Mouse (Mus musculus): ENCODE data around the gene Cacna1s. TPM values are rescaled to one million over a fixed set of nuclear protein-coding genes. Genes with fewer than 3 reads are reported as not detected.

The Cacna1s gene
- total RNA-seq, 1 experiment = 15.8 TPM

DNA sequence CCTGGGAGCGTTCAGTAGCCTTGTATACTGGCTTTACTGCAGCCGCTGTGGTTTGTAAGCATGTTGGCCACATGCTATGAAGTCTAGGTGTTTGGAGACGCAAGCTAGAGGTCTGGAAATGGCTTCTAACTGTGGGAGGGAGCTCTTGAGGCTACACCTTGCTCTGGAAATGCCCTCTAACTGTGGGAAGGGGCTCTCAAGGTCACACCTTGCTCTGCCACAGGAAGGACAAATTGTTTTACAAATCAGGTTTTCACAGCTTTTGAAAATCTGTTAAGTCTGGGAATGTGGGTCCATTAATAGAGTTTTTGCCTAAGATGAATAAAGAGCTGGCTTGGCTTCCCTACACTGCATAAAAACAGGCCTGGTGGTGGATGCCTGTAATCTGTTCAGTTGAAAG lies 41.2 kb downstream of the Cacna1s start:
- peaks cover 2 to 6% of the 10 kb centered on the region in 2 experiments; a peak in 2 of 4 replicates for H3K4me1 ChIP-seq (ENCODE audit: control insufficient read depth in 2 of 2, insufficient read depth in 2 of 2, low read length in 2 of 2, poor library complexity in 1 of 2)

DNA sequence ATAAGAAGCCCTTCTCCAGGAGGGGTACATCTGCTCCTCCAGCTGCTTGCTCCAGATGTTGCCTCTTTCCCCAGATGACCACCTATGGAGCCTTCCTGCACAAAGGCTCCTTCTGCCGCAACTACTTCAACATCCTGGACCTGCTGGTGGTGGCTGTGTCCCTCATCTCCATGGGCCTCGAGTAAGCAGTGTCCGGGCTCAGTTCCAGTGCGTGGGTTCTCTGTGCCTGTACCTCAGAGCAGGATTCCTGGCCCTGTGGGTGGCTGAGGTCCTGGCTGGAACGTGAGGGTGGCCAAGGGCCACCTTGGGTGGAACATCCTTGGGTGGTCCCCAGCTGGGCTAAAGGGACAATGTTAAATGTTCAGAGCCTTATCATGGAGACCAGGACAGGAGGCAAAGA lies 42.3 kb downstream of the Cacna1s start:
- DNase-seq (ENCODE audit: low read depth, low spot score) = no peak
- Histone ChIP-seq H3K4me1 (ENCODE audit: control insufficient read depth in 2 of 2, insufficient read depth in 2 of 2, low read length in 2 of 2, poor library complexity in 1 of 2) (peaks cover 2 to 6% of the 10 kb centered on the region in 2 experiments; a peak in 2 of 4 replicates), H3K9me3 (ENCODE audit: control insufficient read depth, insufficient read depth, low read depth, low read length) (no peaks in the 10 kb centered on the region), H3K4me3 (ENCODE audit: insufficient read depth in 1 of 2, low read depth in 1 of 2, low read length in 2 of 2, poor library complexity in 1 of 2, severe bottlenecking in 1 of 2) (no peak overlapping the region), H3K36me3 (ENCODE audit: control insufficient read depth, insufficient read depth, low read length, poor library complexity, severe bottlenecking) (no peaks in the 10 kb centered on the region), H3K27ac (ENCODE audit: insufficient read depth, low read depth, low read length, poor library complexity, severe bottlenecking) (no peak overlapping the region), H3K9ac (ENCODE audit: insufficient read depth, low read depth, low read length, poor library complexity, severe bottlenecking) (no peak overlapping the region)
- no peak for TF ChIP-seq HCFC1 (IDR thresholded peaks at IDR 0.05; ENCODE audit: borderline replicate concordance, insufficient read depth, low read length)
- TF ChIP-seq CHD2 (IDR thresholded peaks at IDR 0.05; ENCODE audit: low read depth, low read length) = no peak
- TF ChIP-seq ZC3H11A (IDR thresholded peaks at IDR 0.05; ENCODE audit: borderline replicate concordance, low read depth, low read length) = no peak
- no peak for TF ChIP-seq MAFK (IDR thresholded peaks at IDR 0.05; ENCODE audit: insufficient read depth, low read depth, low read length)
- no peak for TF ChIP-seq ZNF384 (IDR thresholded peaks at IDR 0.05; ENCODE audit: low read depth, low read length)
- in situ Hi-C loops (cut with MboI; ENCODE audit: low sequenced_read_pairs in 2 of 2, unreplicated experiment in 2 of 2) = no loop called here

More for the DNA sequence above, 41.2 kb downstream of the Cacna1s start:
- Histone ChIP-seq H3K9ac (ENCODE audit: insufficient read depth, low read depth, low read length, poor library complexity, severe bottlenecking) (no peak overlapping the region), H3K9me3 (ENCODE audit: control insufficient read depth, insufficient read depth, low read depth, low read length) (no peaks in the 10 kb centered on the region), H3K36me3 (ENCODE audit: control insufficient read depth, insufficient read depth, low read length, poor library complexity, severe bottlenecking) (no peaks in the 10 kb centered on the region), H3K27ac (ENCODE audit: insufficient read depth, low read depth, low read length, poor library complexity, severe bottlenecking) (no peak overlapping the region), H3K4me3 (ENCODE audit: insufficient read depth in 1 of 2, low read depth in 1 of 2, low read length in 2 of 2, poor library complexity in 1 of 2, severe bottlenecking in 1 of 2) (no peak overlapping the region)
- in situ Hi-C loops (cut with MboI; ENCODE audit: low sequenced_read_pairs in 2 of 2, unreplicated experiment in 2 of 2) = no loop called here
- no peak for DNase-seq (ENCODE audit: low read depth, low spot score)
- TF ChIP-seq ZC3H11A (IDR thresholded peaks at IDR 0.05; ENCODE audit: borderline replicate concordance, low read depth, low read length) (no peak), MAFK (IDR thresholded peaks at IDR 0.05; ENCODE audit: insufficient read depth, low read depth, low read length) (no peak), HCFC1 (IDR thresholded peaks at IDR 0.05; ENCODE audit: borderline replicate concordance, insufficient read depth, low read length) (no peak), CHD2 (IDR thresholded peaks at IDR 0.05; ENCODE audit: low read depth, low read length) (no peak), ZNF384 (IDR thresholded peaks at IDR 0.05; ENCODE audit: low read depth, low read length) (no peak)

DNA sequence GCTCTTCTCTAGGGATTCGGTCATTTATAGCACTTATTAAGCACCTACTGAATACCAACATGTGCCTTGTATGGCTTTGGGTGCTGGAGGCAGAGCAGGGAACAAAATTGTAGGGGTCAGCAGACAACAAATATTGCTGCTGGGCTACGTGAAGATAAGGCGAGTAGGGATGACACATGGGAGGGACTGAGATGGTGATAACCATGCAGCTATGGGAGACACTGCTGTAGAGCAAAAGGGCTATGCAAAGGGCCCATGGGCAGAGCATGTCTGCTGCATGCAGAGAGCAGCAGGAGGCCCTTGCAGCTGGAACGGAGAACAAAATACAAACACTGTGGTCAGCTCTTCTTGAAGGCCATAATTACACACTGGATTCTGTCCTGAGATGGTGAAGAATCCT lies 49.5 kb downstream of the Cacna1s start:
- Histone ChIP-seq H3K9ac (ENCODE audit: insufficient read depth, low read depth, low read length, poor library complexity, severe bottlenecking) (no peak overlapping the region), H3K9me3 (ENCODE audit: control insufficient read depth, insufficient read depth, low read depth, low read length) (no peaks in the 10 kb centered on the region), H3K27ac (ENCODE audit: insufficient read depth, low read depth, low read length, poor library complexity, severe bottlenecking) (no peak overlapping the region), H3K4me1 (ENCODE audit: control insufficient read depth in 2 of 2, insufficient read depth in 2 of 2, low read length in 2 of 2, poor library complexity in 1 of 2) (peaks cover 0 to 6% of the 10 kb centered on the region in 2 experiments; a peak in 1 of 4 replicates), H3K36me3 (ENCODE audit: control insufficient read depth, insufficient read depth, low read length, poor library complexity, severe bottlenecking) (no peaks in the 10 kb centered on the region), H3K4me3 (ENCODE audit: insufficient read depth in 1 of 2, low read depth in 1 of 2, low read length in 2 of 2, poor library complexity in 1 of 2, severe bottlenecking in 1 of 2) (no peak overlapping the region)
- no peak for DNase-seq (ENCODE audit: low read depth, low spot score)
- in situ Hi-C loops (cut with MboI; ENCODE audit: low sequenced_read_pairs in 2 of 2, unreplicated experiment in 2 of 2) = no loop called here
- TF ChIP-seq HCFC1 (IDR thresholded peaks at IDR 0.05; ENCODE audit: borderline replicate concordance, insufficient read depth, low read length) = no peak
- no peak for TF ChIP-seq ZNF384 (IDR thresholded peaks at IDR 0.05; ENCODE audit: low read depth, low read length)
- TF ChIP-seq MAFK (IDR thresholded peaks at IDR 0.05; ENCODE audit: insufficient read depth, low read depth, low read length) = no peak
- TF ChIP-seq CHD2 (IDR thresholded peaks at IDR 0.05; ENCODE audit: low read depth, low read length) = no peak
- no peak for TF ChIP-seq ZC3H11A (IDR thresholded peaks at IDR 0.05; ENCODE audit: borderline replicate concordance, low read depth, low read length)

DNA sequence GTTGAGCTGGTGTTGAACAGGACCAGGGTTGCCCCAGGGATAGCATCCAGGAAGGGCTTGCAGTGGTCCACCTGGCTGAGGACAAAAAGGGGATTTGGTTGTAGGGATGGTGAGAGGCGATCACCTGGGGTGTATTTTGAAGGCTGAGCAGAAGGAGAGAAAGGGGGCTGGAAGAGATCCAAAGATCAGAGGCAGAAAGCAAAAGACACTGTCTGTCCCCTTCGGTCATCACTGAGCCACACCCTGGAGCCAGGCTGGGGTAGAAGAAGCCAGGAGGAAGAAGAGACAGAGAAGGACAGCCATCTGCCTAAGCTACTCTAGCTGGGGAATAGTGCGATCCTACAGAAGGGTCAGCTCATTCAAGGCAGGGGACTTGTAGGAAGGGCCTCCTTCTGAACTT lies 50.0 kb downstream of the Cacna1s start:
- in situ Hi-C loops (cut with MboI; ENCODE audit: low sequenced_read_pairs in 2 of 2, unreplicated experiment in 2 of 2) = no loop called here
- Histone ChIP-seq H3K27ac (ENCODE audit: insufficient read depth, low read depth, low read length, poor library complexity, severe bottlenecking) (no peak overlapping the region), H3K36me3 (ENCODE audit: control insufficient read depth, insufficient read depth, low read length, poor library complexity, severe bottlenecking) (no peaks in the 10 kb centered on the region), H3K4me3 (ENCODE audit: insufficient read depth in 1 of 2, low read depth in 1 of 2, low read length in 2 of 2, poor library complexity in 1 of 2, severe bottlenecking in 1 of 2) (no peak overlapping the region), H3K4me1 (ENCODE audit: control insufficient read depth in 2 of 2, insufficient read depth in 2 of 2, low read length in 2 of 2, poor library complexity in 1 of 2) (peaks cover 0 to 6% of the 10 kb centered on the region in 2 experiments; a peak in 1 of 4 replicates), H3K9me3 (ENCODE audit: control insufficient read depth, insufficient read depth, low read depth, low read length) (no peaks in the 10 kb centered on the region), H3K9ac (ENCODE audit: insufficient read depth, low read depth, low read length, poor library complexity, severe bottlenecking) (no peak overlapping the region)
- no peak for DNase-seq (ENCODE audit: low read depth, low spot score)
- TF ChIP-seq MAFK (IDR thresholded peaks at IDR 0.05; ENCODE audit: insufficient read depth, low read depth, low read length) (no peak), HCFC1 (IDR thresholded peaks at IDR 0.05; ENCODE audit: borderline replicate concordance, insufficient read depth, low read length) (no peak), ZNF384 (IDR thresholded peaks at IDR 0.05; ENCODE audit: low read depth, low read length) (no peak), ZC3H11A (IDR thresholded peaks at IDR 0.05; ENCODE audit: borderline replicate concordance, low read depth, low read length) (no peak), CHD2 (IDR thresholded peaks at IDR 0.05; ENCODE audit: low read depth, low read length) (no peak)

DNA sequence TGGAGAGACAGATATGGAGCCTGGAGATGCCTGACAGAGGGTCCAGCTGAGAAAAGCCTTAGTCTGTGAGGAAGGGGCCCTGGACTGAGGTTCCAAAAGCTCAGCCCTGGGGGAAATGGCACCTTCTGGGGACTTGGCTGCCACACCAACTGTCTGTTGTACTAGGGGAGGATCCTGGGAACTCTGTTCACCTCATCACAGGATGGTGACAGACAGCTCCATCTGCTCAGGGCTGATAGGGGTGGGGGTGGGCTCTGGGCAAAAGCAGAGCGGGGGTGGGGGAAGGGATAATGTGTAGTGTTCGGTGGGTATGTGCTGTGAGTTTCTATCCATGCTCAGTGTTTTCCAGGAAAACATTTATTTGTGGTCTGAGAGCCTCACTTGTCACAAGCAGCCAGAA lies 50.4 kb downstream of the Cacna1s start:
- no peak for DNase-seq (ENCODE audit: low read depth, low spot score)
- Histone ChIP-seq H3K9ac (ENCODE audit: insufficient read depth, low read depth, low read length, poor library complexity, severe bottlenecking) (no peak overlapping the region), H3K9me3 (ENCODE audit: control insufficient read depth, insufficient read depth, low read depth, low read length) (no peaks in the 10 kb centered on the region), H3K36me3 (ENCODE audit: control insufficient read depth, insufficient read depth, low read length, poor library complexity, severe bottlenecking) (no peaks in the 10 kb centered on the region), H3K4me3 (ENCODE audit: insufficient read depth in 1 of 2, low read depth in 1 of 2, low read length in 2 of 2, poor library complexity in 1 of 2, severe bottlenecking in 1 of 2) (no peak overlapping the region), H3K4me1 (ENCODE audit: control insufficient read depth in 2 of 2, insufficient read depth in 2 of 2, low read length in 2 of 2, poor library complexity in 1 of 2) (peaks cover 0 to 6% of the 10 kb centered on the region in 2 experiments; a peak in 1 of 4 replicates), H3K27ac (ENCODE audit: insufficient read depth, low read depth, low read length, poor library complexity, severe bottlenecking) (no peak overlapping the region)
- in situ Hi-C loops (cut with MboI; ENCODE audit: low sequenced_read_pairs in 2 of 2, unreplicated experiment in 2 of 2) = no loop called here
- TF ChIP-seq CHD2 (IDR thresholded peaks at IDR 0.05; ENCODE audit: low read depth, low read length) = no peak

All from ES-E14 (cell line).